Mouse (Mus musculus) adrenal gland, adult 8-10 months (tissue): ENCODE measurements around the gene Mfrp. TPM values are rescaled to one million over a fixed set of nuclear protein-coding genes. Genes with fewer than 3 reads are reported as not detected.
"Not testable (repeated sequence)": the region's sequence is repeated elsewhere in the genome, so short reads cannot be mapped to it uniquely, and the experiment has no call there.

Source experiments
- DNase-seq: peaks from one replicate; pipeline ENCODE4 v3.0.0; 2022
- total RNA-seq, 4 experiments: library from RNA; stranded (reverse); gene quantifications; 2 replicates each; pipeline ENCODE4 v1.2.4; 2022

Mfrp gene
- total RNA-seq, 4 experiments from 2014 or later, result 0.10 to 0.31 TPM; not detected in 2

DNA sequence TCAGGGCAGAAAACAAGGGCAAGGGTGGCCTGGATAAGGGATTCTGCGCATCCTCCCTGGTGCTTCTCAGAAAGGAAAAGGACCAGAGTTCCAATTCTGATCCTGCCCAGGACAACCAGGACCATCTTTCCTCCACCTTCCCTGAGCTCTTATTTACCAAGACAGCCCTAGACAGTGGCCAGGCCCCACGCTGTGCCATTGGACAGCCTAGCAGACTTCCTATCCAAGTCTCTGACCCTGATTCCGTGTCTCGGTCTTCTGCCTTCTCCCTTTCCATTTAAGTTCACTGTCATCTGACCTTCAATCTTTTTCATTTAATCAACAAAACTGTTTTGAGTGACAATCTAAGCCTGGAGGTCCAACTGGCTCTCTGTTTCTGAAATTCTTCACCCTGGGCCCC, 5.1 kb downstream of the Mfrp start:
- no peak for DNase-seq

DNA sequence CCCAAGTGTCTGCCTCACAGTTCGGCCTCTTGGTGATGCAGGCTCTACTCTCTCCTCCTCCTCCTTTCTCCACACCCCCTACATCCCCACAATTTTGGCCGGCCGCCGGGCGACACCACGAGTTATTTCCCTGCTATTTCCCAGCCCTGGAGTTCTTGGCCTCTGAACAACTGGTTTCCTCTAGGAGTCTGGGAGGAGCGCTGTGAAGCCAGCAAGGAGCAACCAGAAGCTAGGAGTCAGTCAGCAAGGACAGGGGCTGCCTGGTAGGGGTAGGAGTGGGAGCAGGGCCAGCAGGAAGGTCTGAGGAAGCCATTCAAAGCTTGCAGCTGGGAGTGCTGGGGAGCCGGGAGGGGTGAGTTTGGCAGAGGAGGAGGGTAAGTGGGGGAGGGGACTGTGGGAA, 5.6 kb downstream of the Mfrp start, which contains the start of gene C1qtnf5:
Gene C1qtnf5 (plus strand): TSS at position 136 of the 400 bp plus-strand sequence.
- peak; percentile 72 for DNase-seq

DNA sequence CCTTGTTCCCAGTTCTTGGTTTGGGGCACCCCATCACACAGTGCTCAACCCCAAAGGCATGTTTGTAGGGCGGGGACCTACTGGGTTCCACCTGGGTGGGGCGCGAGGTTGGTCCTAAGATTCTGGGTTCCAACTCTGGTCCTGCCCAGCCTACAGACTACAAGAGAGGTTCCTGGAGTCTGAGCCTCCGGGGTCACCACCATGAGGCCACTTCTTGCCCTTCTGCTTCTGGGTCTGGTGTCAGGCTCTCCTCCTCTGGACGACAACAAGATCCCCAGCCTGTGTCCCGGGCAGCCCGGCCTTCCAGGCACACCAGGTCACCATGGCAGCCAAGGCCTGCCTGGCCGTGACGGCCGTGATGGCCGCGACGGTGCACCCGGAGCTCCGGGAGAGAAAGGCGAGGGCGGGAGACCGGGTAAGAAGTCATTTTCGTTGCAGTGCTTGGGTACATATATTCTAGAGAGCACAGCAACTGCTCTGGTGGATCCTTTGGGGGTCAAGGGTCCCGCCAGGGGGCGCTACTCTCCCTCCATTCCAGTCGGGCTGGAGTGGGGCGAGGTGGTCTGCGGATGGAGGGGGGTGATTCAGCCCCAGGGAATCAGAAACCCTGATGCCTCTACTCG, 6.1 kb downstream of the Mfrp start:
- DNase-seq, result peak; percentile 71

DNA sequence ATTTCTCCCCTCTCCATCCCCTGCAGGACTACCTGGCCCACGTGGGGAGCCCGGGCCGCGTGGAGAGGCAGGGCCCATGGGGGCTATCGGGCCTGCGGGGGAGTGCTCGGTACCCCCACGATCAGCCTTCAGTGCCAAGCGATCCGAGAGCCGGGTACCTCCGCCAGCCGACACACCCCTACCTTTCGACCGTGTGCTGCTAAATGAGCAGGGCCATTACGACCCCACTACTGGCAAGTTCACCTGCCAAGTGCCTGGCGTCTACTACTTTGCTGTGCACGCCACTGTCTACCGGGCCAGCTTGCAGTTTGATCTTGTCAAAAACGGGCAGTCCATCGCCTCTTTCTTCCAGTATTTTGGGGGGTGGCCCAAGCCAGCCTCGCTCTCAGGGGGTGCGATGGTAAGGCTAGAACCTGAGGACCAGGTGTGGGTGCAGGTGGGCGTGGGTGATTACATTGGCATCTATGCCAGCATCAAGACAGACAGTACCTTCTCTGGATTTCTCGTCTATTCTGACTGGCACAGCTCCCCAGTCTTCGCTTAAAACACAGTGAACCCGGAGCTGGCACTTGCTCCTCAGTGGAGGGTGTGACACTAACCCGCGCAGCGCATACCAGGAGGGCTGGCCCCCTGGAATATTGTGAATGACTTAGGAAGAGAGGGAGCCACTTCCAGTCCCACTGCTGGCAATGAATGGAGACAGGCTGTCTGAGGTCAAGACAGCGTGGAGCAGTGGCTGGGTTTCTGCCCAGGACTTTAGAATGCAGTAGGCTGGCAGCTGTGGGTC, 6.9 kb downstream of the Mfrp start:
- no peak for DNase-seq

DNA sequence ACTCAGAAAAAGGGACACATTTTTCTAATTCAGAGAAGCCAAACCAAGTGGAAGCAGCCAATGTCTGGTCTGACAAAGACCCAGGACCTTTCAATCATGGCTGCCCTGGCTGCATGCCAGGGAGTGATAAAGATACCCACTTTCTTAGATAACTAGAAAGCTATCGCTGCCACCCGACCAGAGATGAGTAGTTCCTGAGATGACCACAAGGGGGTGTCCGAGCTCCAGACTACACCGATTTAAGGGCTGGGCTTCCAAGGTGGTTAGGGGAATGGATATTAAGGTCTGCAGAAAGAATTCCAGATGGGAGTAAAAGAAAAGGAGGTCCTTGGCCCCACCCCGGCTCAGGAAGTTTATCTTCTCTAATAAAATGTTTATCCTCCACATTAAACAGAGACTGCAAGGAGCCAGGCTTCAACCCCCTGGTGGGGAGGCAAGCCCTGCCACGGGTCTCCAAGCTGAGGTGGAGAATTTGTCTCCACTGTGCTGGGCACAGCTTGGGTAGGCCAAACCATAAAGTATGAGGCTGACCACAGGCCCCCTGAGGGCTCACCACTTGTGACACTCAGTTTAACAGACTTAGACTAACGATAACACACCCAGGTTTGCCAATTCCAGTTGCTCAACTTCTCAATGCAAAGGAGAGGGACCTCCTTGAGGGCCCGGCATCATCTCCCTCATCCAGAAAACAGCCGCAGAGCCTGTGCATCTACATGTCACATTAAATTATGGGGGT, 8.0 kb downstream of the Mfrp start:
- no peak for DNase-seq

DNA sequence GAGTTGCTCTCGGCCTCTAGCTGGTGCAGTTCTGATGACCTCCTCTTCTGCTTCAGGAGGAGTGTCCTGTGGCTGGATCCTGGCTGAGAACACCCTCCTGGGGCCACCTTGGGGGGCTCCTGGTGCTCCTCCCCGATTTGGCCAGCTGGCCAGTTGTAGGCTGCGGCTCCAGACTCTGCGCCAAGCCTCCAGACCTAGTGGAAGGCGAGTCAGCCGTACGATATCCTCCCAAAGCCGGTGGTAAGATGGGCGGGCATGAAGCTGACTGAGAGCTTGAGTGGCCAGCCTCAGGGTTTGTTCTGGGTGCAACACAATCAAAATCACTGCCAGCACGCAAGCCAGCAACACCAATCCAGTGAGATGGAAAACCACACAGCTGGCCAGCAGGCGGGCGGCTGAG, 10.4 kb downstream of the Mfrp start:
- not testable (repeated sequence) for DNase-seq

DNA sequence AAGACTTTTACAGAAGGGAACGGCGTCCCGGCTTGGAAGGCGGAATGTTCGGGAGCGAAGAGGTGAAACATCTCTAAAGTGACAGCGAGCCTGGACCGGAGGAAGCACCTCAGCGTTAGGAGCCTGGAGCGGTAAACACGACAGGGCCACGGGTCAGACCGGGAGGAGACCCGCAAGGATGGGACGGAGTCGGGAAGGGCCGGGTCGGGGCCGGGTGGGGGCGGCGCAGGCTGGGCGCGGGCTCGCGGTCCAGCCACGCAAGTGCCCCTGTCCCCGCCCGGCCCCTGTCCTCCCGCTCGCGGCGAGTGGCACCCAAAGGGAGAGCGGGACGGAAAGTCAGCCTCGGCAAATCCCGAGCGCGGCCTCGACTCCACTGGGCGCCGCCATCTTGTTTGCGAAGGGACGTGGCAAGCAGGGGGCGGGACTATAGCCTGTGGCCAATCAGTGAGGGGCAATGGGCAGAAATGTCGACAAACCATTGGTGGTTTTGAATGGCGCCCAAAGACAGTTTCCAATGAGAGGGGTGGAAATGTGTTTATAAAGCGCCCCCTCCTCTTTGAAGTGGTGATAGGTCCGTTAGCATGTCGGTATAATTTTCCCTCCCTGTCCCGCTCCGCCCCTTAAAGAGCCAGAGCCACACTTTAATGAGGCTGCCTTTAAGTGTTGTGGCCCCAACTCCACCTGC, 11.7 kb downstream of the Mfrp start, which contains the start of the genes Gm49380 and Rnf26:
Gene Gm49380 (minus strand): TSS at position 396 of the 685 bp plus-strand sequence.
Gene Rnf26 (minus strand): TSS at position 413 of the 685 bp plus-strand sequence.
- peak; percentile 96 for DNase-seq

DNA sequence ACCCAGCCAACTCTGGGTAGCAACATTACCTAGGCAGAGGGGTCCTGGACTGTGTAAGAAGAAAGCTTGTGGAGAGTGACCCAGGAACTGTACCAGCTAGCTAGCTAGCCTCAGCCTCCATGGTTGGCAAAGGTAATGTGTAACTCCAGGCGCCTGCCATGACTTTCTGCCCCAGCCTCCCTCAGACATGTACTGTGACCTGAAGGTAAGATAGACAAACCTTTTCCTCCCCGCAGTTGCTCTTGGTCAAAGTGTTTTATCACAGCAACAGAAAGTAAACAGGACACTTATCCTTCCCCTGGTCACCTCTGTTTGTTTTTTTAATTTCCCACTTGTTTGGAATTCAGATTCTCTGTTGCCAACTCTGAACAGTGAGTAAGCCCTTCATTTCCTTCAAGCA, 12.9 kb downstream of the Mfrp start:
- no peak for DNase-seq

DNA sequence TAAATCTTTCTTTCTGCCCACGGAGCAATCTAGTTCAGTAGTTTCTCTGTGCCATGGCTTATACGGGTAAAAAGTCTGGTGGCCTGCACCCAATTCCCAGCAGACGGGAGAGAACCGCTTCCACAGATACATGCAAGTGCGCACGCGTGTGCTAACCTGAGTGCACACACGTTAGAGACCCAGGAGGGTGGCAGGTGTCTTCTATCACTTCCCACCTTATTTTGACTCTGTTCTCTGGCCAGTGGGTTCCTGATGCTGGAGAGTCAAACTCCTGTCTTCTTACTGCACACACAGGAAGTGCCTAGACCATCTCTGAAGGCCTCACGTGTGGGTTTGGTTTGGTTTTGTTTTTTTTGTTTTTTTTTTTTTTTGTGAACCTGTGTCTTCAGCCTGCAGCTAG, 14.1 kb downstream of the Mfrp start:
- no peak for DNase-seq

DNA sequence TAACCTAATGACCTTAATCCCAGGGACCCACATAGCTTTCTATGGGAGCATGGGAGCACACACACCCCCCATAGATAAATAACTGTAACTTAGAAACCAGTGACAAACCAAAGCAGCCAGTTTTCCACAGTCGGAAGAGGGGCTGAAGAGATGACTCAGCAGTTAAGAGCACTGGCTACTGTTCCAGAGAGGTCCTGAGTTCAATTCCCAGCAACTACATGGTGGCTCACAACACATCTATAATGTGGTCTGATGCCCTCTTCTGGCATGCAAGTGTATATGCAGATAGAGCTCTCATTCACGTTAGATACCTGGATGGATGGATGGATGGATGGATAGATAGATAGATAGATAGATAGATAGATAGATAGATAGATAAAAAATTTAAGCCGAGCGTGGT, 14.7 kb downstream of the Mfrp start:
- DNase-seq, result no peak

DNA sequence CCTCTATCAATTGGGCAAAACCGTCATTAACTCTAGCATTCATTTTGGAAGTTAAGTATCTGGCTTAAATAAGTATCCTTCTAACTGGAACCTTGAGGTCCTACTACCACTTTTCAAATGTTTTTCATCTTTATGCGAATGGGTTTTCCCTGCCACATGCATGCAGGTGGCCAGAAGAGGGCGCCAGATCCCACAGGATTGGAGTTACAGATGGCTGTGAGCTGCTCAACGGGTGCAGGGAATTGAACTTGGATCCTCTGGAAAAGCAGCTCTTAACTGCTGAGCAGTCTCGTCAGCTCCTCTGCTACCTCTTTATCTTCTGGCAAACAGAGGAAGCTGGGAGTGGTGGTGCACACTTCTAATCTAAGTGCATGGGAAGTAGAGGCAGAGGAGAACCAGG, 17.5 kb downstream of the Mfrp start:
- DNase-seq, result no peak

DNA sequence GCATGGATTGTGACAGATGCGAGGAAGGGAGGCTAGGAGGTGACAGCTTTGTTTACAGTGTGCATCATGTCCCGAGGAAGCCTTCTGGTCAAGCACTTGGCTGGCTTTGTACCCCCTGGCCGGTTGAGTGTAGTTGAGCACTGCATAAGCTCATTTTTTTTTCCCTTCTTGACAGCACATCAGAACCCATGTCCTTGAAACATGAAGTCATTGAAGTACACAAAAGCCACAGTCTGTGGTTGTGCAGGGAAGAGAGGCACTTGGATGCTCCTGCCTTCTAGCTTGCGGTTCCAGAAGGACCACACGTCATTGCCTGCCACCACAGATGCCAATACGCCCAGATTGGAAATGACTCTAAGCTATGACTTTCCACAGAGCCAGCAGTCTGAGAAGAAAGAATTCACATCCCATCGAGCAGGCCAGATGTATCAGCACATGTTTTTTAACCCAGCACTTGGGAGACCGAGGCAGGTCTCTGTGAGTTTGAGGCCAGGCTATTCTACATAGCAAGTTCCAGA, 18.5 kb downstream of the Mfrp start:
- DNase-seq, result no peak

DNA sequence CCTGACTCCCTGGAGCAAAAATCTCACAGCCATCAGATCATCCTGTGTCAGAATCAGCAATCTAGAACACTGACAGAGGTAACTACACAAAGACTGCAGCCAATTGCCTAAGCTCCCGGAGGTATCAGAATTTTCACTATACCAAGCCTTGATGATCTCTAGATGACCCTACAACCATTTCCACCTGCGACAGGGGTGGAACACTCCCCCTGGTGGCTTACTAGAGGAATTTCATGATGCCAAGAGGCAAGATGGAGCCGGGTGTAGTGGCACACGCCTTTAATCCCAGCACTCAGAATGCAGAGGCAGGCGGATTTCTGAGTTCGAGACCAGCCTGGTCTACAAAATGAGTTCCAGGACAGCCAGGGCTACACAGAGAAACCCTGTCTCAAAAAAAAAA, 22.8 kb downstream of the Mfrp start:
- DNase-seq, result no peak

DNA sequence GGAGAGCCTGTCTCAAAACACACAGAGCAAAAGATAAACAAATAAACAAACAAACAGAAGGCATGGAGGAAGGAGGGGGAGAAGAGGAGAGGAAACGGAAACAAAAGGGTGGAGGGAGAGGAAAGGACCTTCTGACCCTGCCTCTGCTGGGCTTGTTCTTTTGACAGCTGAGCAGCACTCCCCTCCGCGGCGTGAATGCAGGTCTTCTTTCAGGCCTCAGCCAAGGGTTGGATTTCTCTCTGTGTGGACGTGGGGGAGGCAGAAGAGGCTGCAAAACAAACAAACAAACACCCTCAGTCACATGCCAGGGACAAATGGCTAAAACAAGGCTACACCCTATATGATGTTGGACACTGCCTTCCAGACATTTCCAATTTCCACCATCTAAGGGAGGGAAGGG, 23.5 kb downstream of the Mfrp start:
- DNase-seq, result no peak

DNA sequence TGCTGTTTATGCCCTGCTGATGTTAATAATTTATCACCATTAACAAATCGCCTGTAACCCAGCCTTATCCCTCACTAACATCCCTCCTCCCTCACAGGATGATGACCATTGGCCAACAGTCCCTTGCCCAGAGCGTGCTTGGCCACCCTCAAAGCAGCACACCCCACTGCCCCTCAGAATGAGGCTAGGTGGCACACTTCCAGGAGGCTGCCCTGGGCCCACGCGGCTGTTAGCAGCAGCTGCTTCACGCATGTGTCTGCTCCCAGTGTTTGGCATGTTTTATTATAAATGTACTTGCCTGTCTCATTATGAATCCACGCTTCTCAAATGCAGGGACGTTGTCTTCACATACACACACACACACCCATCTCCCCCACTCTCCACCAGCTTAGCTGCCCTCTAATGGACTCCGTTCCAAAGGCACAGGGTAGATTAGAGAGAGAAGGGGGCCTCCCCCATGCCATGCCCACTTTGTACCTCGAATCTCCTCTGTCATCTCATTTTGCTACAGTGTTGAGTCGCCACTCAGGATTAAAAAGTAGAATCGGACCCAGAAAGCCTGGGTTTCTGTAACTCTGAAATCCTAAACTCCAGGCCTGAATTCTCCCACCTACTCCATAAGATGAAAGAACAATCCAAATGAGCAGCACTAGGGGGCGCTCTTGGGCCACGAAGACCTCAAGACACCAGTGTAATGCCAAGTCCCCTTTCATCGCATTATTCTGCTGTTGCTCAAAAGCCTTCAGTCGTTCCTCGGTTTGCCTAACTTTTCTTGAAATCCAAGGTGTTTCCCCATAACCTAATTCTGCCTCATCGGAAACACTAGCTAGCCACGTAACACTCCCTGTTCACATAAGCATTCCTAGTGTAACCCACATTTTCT, 24.3 kb downstream of the Mfrp start:
- DNase-seq, result peak; percentile 75

DNA sequence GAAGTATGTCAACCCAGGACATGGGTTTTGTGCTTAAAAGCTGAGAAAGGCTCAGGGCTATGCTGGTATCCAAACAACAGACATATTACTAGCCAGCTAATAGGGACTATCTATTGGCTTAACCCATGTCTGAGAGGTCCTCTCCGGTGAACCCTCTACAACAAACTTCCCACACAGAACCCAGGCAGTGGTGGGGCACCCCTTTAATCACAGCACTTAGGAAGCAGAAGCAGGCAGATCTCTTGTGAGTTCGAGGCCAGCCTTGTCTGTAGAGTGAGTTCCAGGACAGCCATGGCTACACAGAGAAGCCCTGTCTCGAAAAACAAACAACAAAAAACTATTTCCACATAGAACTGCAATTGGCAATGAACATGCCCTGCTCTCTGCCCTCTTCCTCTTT, 25.2 kb downstream of the Mfrp start:
- DNase-seq, result no peak

DNA sequence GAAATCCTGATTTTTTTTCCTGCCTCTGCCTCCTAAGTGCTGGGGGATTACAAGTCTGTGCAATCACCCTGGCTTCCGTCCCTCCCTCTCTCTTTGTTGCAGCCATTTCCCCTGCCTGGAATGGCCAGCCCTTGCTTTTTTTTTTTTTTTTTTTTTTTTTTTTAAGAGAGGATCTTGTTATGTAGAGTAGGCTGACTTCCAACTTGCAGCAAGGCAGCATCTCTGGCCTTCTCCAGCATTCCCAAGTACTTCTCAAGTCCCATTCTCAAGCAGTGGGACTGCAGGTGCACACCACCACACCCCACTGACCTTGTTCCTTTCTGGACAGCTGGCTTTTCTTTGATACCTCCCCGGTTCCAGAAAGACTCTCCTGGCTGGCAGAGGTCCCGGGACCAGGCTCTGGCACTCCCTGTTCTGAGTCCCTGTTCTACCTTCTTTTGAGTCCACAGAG, 25.8 kb downstream of the Mfrp start:
- DNase-seq, result no peak

DNA sequence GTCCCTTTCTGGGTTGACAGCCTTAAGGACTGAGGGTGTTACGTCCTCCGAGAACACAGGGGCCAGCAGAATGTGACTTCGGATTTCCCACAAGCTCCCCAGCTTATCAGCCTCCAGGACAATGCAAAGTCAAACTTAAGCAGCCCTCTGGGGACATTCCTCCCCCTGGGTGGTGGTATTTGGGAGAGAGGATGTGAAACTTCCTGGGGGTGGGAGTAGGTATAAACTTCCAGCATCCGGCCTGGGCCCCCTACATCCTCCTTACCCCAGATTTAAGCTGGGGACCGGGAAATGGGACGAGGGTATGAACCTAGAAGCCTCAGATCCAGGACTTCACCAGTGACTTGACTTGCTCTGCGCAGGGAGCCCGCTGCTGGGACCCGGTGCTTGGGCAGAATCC, 28.1 kb downstream of the Mfrp start:
- no peak for DNase-seq

DNA sequence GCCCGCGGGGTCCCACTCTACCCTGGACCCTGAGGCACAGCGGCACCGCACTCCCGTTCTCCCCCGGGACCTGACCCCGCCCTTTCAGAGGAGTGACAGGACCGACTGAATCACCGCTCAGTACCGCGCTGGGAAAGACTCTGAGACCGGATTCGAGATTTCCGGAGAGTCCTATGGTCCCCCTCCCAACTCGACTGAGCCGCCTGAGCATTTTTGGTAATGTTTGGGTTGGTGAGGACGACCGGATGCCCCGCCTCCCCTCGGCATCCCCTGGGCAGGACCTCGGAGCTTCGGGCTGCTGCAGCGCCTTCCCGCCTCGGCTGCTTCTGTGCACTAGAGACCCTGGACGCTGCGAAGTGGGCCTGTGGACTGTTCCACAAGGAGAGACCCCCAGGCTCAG, 28.5 kb downstream of the Mfrp start:
- peak; percentile 74 for DNase-seq

DNA sequence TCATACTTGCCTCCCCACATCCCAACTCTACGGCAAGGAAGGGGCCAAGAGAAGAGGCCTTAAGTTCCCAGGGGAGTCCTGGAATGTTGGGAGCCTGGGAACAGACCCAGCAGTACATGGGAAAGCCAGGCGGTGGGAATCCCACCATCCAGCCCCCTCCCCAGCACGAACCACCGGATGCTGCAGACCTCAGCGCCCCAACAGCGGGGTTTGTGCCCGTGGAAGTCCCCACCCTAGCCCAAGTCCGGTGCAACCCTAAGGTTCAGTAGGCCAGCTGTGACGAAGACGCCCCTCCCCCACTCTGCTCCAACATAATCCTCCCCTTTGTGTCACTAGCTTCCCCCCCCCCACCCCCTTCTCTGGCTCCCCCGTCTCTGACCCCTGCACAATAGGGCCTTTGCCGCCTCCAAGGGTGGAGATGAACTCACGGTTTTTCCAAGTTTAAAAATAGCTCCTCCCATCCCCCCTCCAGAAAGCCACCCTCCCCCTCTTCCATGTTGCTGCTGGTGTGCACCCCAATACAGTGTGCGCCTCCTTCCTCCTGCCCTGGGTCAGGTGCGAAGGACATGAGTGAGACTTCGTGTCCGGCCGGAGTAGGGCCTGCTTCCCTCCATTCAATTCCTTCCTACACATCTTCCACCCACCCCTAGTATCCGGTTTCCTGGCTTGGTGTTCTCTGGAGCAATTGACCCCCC, 29.2 kb downstream of the Mfrp start:
- DNase-seq, result no peak

DNA sequence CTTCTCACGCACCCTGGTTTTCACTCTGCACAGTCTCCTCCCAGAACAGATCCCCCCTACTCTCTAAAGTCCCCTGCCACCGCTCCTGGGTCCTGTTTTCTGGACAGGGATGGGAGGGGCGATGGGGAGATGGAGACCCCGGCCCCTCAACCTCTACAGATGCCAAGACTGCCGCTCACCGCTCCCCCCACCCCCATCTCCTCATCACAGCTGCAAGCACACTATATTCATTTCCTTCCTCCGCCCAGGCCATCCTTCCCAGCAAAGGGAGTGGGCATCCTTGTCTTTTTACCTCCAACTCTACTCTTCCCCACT, 29.7 kb downstream of the Mfrp start:
- no peak for DNase-seq
